Mouse (Mus musculus) heart, adult 9 months (tissue): ENCODE data around the gene Zfp740.
"Not testable (repeated sequence)": the region's sequence is repeated elsewhere in the genome, so short reads cannot be mapped to it uniquely, and the experiment has no call there.

Experiments used
- DNase-seq, 2 experiments: peaks; one replicate each; pipeline ENCODE4 v3.0.0; 2022; ENCODE audit warnings: low spot score in 2 of 2

Gene Zfp740

GRCm38 (mm10) chr15:102202971-102203834, at the start of gene Zfp740:
Gene Zfp740 (plus strand): TSS chr15:102203249.
- DNase-seq, result peak; percentile 94 to 95

- not testable (repeated sequence) for DNase-seq
Measured at GRCm38 (mm10) chr15:102155006-102155405, 48.0 kb upstream of the Zfp740 start.

GRCm38 (mm10) chr15:102156836-102157235, 46.2 kb upstream of the Zfp740 start:
- DNase-seq, result no peak

GRCm38 (mm10) chr15:102160415-102161060, 42.5 kb upstream of the Zfp740 start:
- DNase-seq, result no peak

- DNase-seq, result no peak
Measured at GRCm38 (mm10) chr15:102163900-102164693, 39.0 kb upstream of the Zfp740 start.

GRCm38 (mm10) chr15:102165468-102166100, 37.5 kb upstream of the Zfp740 start:
- DNase-seq, result no peak

- DNase-seq, result peak in 1 of 2 experiments; percentile 22
Measured at GRCm38 (mm10) chr15:102167620-102168021, 35.4 kb upstream of the Zfp740 start.

GRCm38 (mm10) chr15:102169064-102169463, 34.0 kb upstream of the Zfp740 start:
- DNase-seq, result no peak

GRCm38 (mm10) chr15:102173581-102173980, 29.5 kb upstream of the Zfp740 start:
- no peak for DNase-seq

- DNase-seq, result no peak
Measured at GRCm38 (mm10) chr15:102175736-102176319, 27.2 kb upstream of the Zfp740 start.

GRCm38 (mm10) chr15:102176571-102177316, 26.3 kb upstream of the Zfp740 start:
- DNase-seq, result no peak

GRCm38 (mm10) chr15:102177417-102177816, 25.6 kb upstream of the Zfp740 start:
- no peak for DNase-seq

GRCm38 (mm10) chr15:102178279-102178678, 24.8 kb upstream of the Zfp740 start:
- peak; percentile 61 to 76 for DNase-seq

GRCm38 (mm10) chr15:102179106-102179505, 23.9 kb upstream of the Zfp740 start:
- no peak for DNase-seq

- DNase-seq, result no peak
Measured at GRCm38 (mm10) chr15:102179924-102180323, 23.1 kb upstream of the Zfp740 start.

- no peak for DNase-seq
Measured at GRCm38 (mm10) chr15:102183076-102183475, 20.0 kb upstream of the Zfp740 start.

- no peak for DNase-seq
Measured at GRCm38 (mm10) chr15:102186239-102186638, 16.8 kb upstream of the Zfp740 start.

- peak; percentile 56 to 64 for DNase-seq
Measured at GRCm38 (mm10) chr15:102188096-102188495, 15.0 kb upstream of the Zfp740 start.

- DNase-seq, result no peak
Measured at GRCm38 (mm10) chr15:102188883-102189282, 14.2 kb upstream of the Zfp740 start.

- no peak for DNase-seq
Measured at GRCm38 (mm10) chr15:102191699-102192098, 11.3 kb upstream of the Zfp740 start.
